Mouse (Mus musculus) hindbrain, embryonic 16.5 days (tissue): ENCODE data around the gene Gjb4. TPM values are rescaled to one million over a fixed set of nuclear protein-coding genes. Genes with fewer than 3 reads are reported as not detected.

Source experiments
- ATAC-seq: fragments of 200-750 bp; cut with Nextera tagmentation; 2 replicates; pipeline ENCODE4 v1.8.0; 2017; ENCODE audit warnings: moderate TSS enrichment, moderate library complexity
- H3K27ac ChIP-seq: fragments of 300-500 bp; sonication (generic); 2 replicates; pipeline ENCODE4 v1.5.1; 2014; ENCODE audit warnings: low read depth, mild to moderate bottlenecking, control low read depth, low read length, moderate library complexity
- H3K27me3 ChIP-seq: fragments of 300-500 bp; sonication (generic); replicated peaks from 2 replicates; pipeline ENCODE4 v1.6.1; 2014; ENCODE audit warnings: low read length; ENCODE audit not compliant: control insufficient read depth, insufficient read depth
- H3K36me3 ChIP-seq: fragments of 300-500 bp; sonication (generic); 2 replicates; pipeline ENCODE4 v1.6.1; 2014; ENCODE audit warnings: mild to moderate bottlenecking, low read length, moderate library complexity, mixed read lengths; ENCODE audit not compliant: control insufficient read depth, insufficient read depth
- H3K4me1 ChIP-seq: fragments of 300-500 bp; sonication (generic); 2 replicates; pipeline ENCODE4 v1.6.1; 2014; ENCODE audit warnings: low read depth, low read length; ENCODE audit not compliant: control insufficient read depth, insufficient read depth
- H3K4me2 ChIP-seq: fragments of 300-500 bp; sonication (generic); 2 replicates; pipeline ENCODE4 v1.6.1; 2014; ENCODE audit warnings: mild to moderate bottlenecking, low read length, control low read depth, moderate library complexity
- H3K4me3 ChIP-seq: fragments of 300-500 bp; sonication (generic); 2 replicates; pipeline ENCODE4 v1.5.1; 2014; ENCODE audit warnings: mild to moderate bottlenecking, low read length, control low read depth, moderate library complexity
- H3K9ac ChIP-seq: fragments of 300-500 bp; sonication (generic); 2 replicates; pipeline ENCODE4 v1.6.1; 2014; ENCODE audit warnings: low read depth, mild to moderate bottlenecking, control low read depth, low read length, moderate library complexity
- H3K9me3 ChIP-seq: fragments of 300-500 bp; sonication (generic); 2 replicates; pipeline ENCODE4 v1.6.1; 2014; ENCODE audit warnings: mild to moderate bottlenecking, low read length, moderate library complexity; ENCODE audit not compliant: control insufficient read depth
- WGBS: fragments of 180-500 bp; shearing (Covaris S2); extraction: QIAGEN DNeasy Blood & Tissue Kit; methylation state at CpG from one replicate; pipeline ENCODE4 v1.1.7; 2014; 5-methylcytosine and 5-hydroxymethylcytosine counted together
- polyA plus RNA-seq: library from polyadenylated mRNA; unstranded; fragments of >200 nt; fragmentation: Nextera tagmentation; extraction: Ambion mirVana; gene quantifications from 2 replicates; pipeline ENCODE4 v1.2.1, GENCODE M21; 2015

Gjb4 gene
- polyA plus RNA-seq, 1 experiment from 2014 or later, result not detected

DNA sequence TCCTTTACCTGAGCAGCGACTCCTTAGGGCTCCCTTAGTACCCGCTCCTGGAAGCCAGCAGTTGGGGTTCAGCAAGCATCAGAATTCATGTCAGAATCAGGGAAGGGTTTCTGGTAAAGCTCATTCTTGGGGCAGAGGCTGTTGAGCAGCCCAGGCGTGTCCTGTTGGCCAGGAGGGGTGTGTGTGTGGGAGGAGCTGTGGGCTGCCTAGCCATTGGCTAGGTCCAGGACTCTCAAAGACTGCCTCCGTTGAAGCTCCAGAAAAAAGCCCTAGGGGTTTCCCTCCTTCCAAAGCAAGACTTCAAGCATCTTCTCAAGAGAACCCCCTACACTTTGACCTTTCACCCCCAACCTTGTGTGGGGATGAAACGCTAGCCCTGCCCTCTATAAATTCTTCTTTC is 4.1 kb upstream of the Gjb4 start, which contains the start of gene Gjb5:
Gene Gjb5, minus strand, starts transcription at position 164 of the 400 bp plus-strand sequence.
- Histone ChIP-seq H3K9me3 (no peaks in the 10 kb centered on the region), H3K36me3 (no peaks in the 10 kb centered on the region), H3K27ac (no peak within 1 kb of the TSS), H3K9ac (no peak within 1 kb of the TSS), H3K4me2 (no peak within 1 kb of the TSS), H3K4me3 (no peak within 1 kb of the TSS), H3K4me1 (no peaks in the 10 kb centered on the region; the same call in 1 of the 2 replicates), H3K27me3 (peaks cover 2% of the 10 kb centered on the region; the same call in 1 of the 2 replicates)
- no peak for ATAC-seq
- 26% methylated on average over 5 of the region's 5 CpGs for WGBS

- no peak overlapping the region for H3K27ac ChIP-seq
- no peaks in the 10 kb centered on the region; the same call in 1 of the 2 replicates for H3K4me1 ChIP-seq
- H3K4me2 ChIP-seq, result no peak overlapping the region
- no peak overlapping the region for H3K9ac ChIP-seq
- H3K27me3 ChIP-seq, result peaks cover 2% of the 10 kb centered on the region; the same call in 1 of the 2 replicates
- H3K9me3 ChIP-seq, result no peaks in the 10 kb centered on the region
- no peak for ATAC-seq
- no peaks in the 10 kb centered on the region for H3K36me3 ChIP-seq
- no peak overlapping the region for H3K4me3 ChIP-seq
- WGBS, result 63% methylated on average over 15 of the region's 15 CpGs
These were observed 915 bp upstream of the Gjb4 start for GRCm38 (mm10) chr4:127354506-127355485.

- WGBS, result 11% methylated on average over 1 of the region's 1 CpGs
- H3K4me1 ChIP-seq, result no peaks in the 10 kb centered on the region; the same call in 1 of the 2 replicates
- no peak overlapping the region for H3K9ac ChIP-seq
- H3K36me3 ChIP-seq, result no peaks in the 10 kb centered on the region
- H3K4me3 ChIP-seq, result no peak overlapping the region
- H3K27ac ChIP-seq, result no peak overlapping the region
- no peaks in the 10 kb centered on the region for H3K9me3 ChIP-seq
- H3K4me2 ChIP-seq, result no peak overlapping the region
- no peak for ATAC-seq
- H3K27me3 ChIP-seq, result no peaks in the 10 kb centered on the region
These were observed 1.3 kb downstream of the Gjb4 start for GRCm38 (mm10) chr4:127352594-127352993.

DNA sequence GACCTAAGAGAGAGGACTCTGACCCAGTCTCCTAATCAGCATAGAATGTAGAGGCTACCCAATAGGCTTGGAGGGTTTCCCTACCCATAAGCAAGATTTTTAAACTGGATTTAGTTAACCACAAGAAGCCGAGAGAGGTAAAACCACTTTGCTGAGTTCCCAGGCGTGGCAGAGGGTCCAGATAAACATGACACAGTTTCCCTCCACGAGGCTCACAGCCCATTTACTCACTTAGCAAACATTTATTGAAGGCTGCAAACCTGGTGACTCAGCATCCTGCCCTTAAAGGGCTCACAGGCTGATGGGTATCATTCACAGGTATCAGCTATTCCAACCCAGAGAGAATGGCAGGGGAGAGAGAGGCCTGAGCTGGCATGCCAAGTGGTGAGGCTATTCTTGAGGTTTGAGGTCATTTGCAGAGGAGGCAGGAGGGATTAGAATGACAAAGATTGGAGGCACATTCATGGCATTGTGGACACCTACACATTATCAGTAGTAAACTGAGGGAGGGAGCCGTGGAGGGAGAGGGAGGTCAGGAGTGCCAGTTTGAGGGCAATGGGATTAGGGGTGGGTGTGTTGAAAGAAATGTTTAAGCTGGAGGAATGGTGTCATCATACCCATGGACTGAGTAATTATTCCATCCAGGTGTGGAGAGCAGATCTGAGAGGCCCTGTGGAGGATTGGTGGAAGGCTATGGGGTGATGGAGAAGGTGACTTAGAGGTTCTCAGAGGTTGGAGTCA is 4.2 kb downstream of the Gjb4 start:
- Histone ChIP-seq H3K9ac (no peak overlapping the region), H3K27me3 (no peaks in the 10 kb centered on the region), H3K36me3 (no peaks in the 10 kb centered on the region), H3K27ac (no peak overlapping the region), H3K4me3 (no peak overlapping the region), H3K9me3 (no peaks in the 10 kb centered on the region), H3K4me2 (no peak overlapping the region), H3K4me1 (no peaks in the 10 kb centered on the region; the same call in 1 of the 2 replicates)
- WGBS, result 75% methylated on average over 4 of the region's 4 CpGs
- no peak for ATAC-seq

DNA sequence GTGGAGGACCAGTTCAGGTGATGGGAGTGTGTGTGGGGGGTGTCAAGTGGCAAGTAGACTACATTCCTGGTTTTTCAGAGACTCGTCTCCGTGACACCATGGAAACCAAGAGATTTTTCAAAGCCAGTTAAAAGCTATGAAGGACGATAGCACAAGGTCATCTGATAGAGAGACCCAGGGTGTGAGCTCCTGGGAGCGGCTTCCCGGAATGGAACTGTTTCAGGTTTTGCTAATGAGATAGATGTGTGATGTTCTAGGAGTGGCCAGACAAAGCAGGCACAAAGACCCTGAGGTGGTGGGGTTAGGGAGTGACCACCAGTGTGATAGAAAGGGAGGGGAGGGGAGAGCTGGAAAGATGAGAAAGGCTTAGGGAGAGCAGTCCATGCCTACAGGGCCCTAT is 8.9 kb downstream of the Gjb4 start:
- H3K9me3 ChIP-seq, result no peaks in the 10 kb centered on the region
- no peak overlapping the region for H3K4me3 ChIP-seq
- WGBS, result 77% methylated on average over 5 of the region's 5 CpGs
- no peak overlapping the region for H3K27ac ChIP-seq
- ATAC-seq, result no peak
- H3K4me1 ChIP-seq, result no peaks in the 10 kb centered on the region
- H3K4me2 ChIP-seq, result no peak overlapping the region
- no peak overlapping the region for H3K9ac ChIP-seq
- no peaks in the 10 kb centered on the region for H3K27me3 ChIP-seq
- no peaks in the 10 kb centered on the region for H3K36me3 ChIP-seq

DNA sequence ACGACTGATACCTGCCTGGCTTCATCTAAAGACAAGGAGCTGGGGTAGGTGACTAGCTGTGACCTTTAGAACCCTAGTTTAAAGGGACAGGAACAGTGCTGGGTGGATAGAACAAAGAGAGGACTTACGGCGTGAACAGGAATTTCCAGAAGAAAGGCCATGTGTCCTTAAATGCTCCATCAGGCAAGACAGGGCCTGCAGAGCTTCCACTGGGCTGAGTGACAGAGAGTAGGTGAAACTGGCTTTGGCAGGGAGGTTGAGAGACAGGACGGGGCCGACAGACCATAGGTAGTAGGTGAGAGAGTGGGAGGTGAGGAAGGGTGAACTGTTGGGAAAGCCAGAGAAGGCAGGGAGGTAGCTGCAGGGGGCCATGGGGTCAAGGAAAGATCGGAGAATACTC is 12.5 kb downstream of the Gjb4 start:
- Histone ChIP-seq H3K4me1 (no peaks in the 10 kb centered on the region), H3K27ac (no peak overlapping the region), H3K4me3 (no peak overlapping the region), H3K9ac (no peak overlapping the region), H3K36me3 (no peaks in the 10 kb centered on the region), H3K27me3 (no peaks in the 10 kb centered on the region), H3K4me2 (no peak overlapping the region), H3K9me3 (no peaks in the 10 kb centered on the region)
- 69% methylated on average over 6 of the region's 6 CpGs for WGBS
- no peak for ATAC-seq

DNA sequence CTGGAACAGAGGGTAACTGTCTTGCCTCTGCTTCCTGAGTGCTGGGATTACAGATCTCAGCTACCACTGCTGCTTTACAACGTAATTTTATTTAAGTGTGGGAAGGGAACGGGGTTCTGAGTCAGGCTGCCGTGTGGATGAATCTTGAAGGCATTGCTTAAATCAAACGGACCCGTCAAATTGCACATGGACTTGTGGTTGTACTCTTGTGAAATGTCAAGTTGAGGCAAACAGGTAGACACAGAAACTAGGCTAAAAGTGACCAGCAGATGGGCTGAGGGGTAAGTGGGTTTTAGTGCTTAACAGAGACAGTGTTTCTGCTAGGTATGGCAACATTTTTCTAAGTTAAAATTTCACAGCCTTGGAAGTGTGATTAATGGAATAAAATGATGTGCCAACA is 16.2 kb downstream of the Gjb4 start:
- Histone ChIP-seq H3K4me3 (no peak overlapping the region), H3K9me3 (no peaks in the 10 kb centered on the region), H3K4me1 (no peaks in the 10 kb centered on the region), H3K9ac (no peak overlapping the region), H3K4me2 (no peak overlapping the region), H3K27ac (no peak overlapping the region), H3K36me3 (no peaks in the 10 kb centered on the region), H3K27me3 (peaks cover 2% of the 10 kb centered on the region)
- WGBS, result 89% methylated on average over 5 of the region's 5 CpGs
- no peak for ATAC-seq

DNA sequence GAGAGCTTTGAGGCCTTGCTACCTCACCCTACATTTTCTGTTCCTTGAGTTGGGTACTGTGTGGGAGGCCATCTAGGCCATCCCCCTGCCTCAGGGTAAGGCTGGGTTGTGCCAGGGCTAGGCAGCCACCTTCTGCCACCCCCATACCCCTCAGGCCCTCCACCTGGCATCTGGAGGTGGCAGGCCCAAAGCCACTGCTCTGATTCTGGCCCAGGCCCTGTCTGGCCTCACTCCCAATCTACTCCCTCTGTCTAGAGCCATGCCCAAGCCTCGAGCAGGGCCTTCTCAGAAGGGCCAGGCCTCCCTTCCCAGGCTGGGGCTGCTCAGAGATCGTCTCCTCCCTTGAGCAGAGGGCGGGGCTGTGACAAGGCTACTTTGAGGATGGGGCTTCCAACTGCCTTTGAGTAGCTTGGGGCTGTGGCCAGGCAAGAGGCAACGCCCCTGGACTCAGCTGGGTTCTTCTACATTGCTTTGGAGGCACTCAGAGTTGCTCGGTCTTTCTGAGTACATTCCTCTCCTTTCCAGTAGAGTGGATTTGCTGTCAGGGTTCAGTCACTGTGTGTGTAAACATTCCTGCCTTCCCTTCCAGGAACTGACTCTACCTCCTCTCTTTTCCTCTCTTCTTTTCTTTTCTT is 18.9 kb downstream of the Gjb4 start:
- Histone ChIP-seq H3K9me3 (no peaks in the 10 kb centered on the region), H3K27me3 (peaks cover 16% of the 10 kb centered on the region), H3K27ac (no peak overlapping the region), H3K36me3 (no peaks in the 10 kb centered on the region), H3K4me1 (peaks cover 11% of the 10 kb centered on the region), H3K4me3 (no peak overlapping the region), H3K9ac (no peak overlapping the region), H3K4me2 (no peak overlapping the region)
- 52% methylated on average over 5 of the region's 5 CpGs for WGBS
- ATAC-seq, result no peak
